Comparison of ENCODE assay signal across 7 mouse cellular contexts in the genomic region with DNA sequence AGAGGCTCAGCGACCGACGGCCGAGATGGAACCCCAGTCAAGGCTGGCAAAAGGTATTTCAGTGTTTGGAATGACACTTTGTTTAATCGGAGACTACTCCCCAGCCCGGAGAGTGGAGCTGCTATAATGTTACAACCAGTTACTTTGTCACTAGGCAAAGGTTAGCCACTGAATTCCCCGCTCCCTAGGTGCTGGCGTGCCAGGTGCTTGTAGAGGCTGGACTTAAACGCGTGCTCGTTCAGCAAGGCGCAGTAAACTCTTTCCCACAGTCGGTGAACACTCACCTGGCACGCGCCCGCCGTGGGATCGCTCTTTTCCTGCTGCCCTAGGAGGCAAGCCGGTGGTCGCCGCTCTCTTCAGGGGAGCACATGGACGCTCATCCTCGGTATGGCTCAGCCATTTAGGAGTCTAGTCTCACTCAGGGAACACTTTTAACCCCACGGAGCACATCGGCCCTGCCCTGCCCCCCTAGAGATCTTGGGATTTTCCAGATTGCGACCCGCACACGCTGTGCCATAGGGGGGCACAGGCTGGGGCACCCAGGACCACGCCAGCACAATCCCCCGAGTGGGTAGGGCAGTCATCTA. TPM values are rescaled to one million over a fixed set of nuclear protein-coding genes. Genes with fewer than 3 reads are reported as not detected.
DNase-seq lines count a peak whose midpoint lies in the region; ATAC-seq lines count a peak whose summit lies in the region.

No protein-coding gene starts in this region.

- H3K4me2 ChIP-seq in kidney, embryonic 16.5 days (replicated peaks; ENCODE audit: low read depth, low read length), result peak overlapping the region; percentile 84

- H3K4me3 ChIP-seq in megakaryocyte, embryonic 14.5 days (replicated peaks), result peak overlapping the region; percentile 98
- H3K4me3 ChIP-seq in erythroblast, embryonic 14.5 days (replicated peaks), result peak overlapping the region; percentile 79
- H3K4me3 ChIP-seq in kidney, embryonic 16.5 days (ENCODE audit: low read length), result peak overlapping the region; percentile 74

- H3K4me1 ChIP-seq in megakaryocyte, embryonic 14.5 days, result peaks cover 85% of the 10 kb centered on the region
- peaks cover 86% of the 10 kb centered on the region for H3K4me1 ChIP-seq in erythroblast, embryonic 14.5 days (ENCODE audit: control insufficient read depth)
- H3K4me1 ChIP-seq in kidney, embryonic 16.5 days (ENCODE audit: insufficient read depth, low read length), result peaks cover 52% of the 10 kb centered on the region

- peaks cover 36% of the 10 kb centered on the region for H3K36me3 ChIP-seq in megakaryocyte, embryonic 14.5 days (replicated peaks; ENCODE audit: low read length)
- peaks cover 45% of the 10 kb centered on the region for H3K36me3 ChIP-seq in erythroblast, embryonic 14.5 days (ENCODE audit: control insufficient read depth)
- no peaks in the 10 kb centered on the region for H3K36me3 ChIP-seq in kidney, embryonic 16.5 days (ENCODE audit: insufficient read depth, low read length)

- DNase-seq in urinary bladder, postnatal 10 days (ENCODE audit: low spot score), result no peak
- no peak for DNase-seq in cerebellum, adult 18-20 months

- WGBS in kidney, embryonic 16.5 days, result 3% methylated on average over 30 of the region's 30 CpGs

- H3K9ac ChIP-seq in kidney, embryonic 16.5 days (replicated peaks; ENCODE audit: low read length), result peak overlapping the region; percentile 67

- H3K9me3 ChIP-seq in megakaryocyte, embryonic 14.5 days, result no peaks in the 10 kb centered on the region
- no peaks in the 10 kb centered on the region for H3K9me3 ChIP-seq in erythroblast, embryonic 14.5 days (ENCODE audit: control insufficient read depth, low read length)
- H3K9me3 ChIP-seq in kidney, embryonic 16.5 days (ENCODE audit: low read length), result no peaks in the 10 kb centered on the region

- no peak for ATAC-seq in megakaryocyte, adult 5-6 weeks (ENCODE audit: poor library complexity, severe bottlenecking)
- peak; percentile 7; the same call in 1 of the 2 replicates for ATAC-seq in kidney, embryonic 16.5 days (ENCODE audit: low FRiP score, low TSS enrichment)
- peak; percentile 3; the same call in 1 of the 2 replicates for ATAC-seq in monocyte, adult 5-6 weeks (replicated peaks; ENCODE audit: insufficient number of reproducible peaks, low FRiP score, low TSS enrichment, poor library complexity, severe bottlenecking)

- no peaks in the 10 kb centered on the region for H3K27me3 ChIP-seq in megakaryocyte, embryonic 14.5 days (replicated peaks)
- no peaks in the 10 kb centered on the region for H3K27me3 ChIP-seq in erythroblast, embryonic 14.5 days (ENCODE audit: control insufficient read depth)
- H3K27me3 ChIP-seq in kidney, embryonic 16.5 days (ENCODE audit: insufficient read depth, low read length), result no peaks in the 10 kb centered on the region

- H3K27ac ChIP-seq in kidney, embryonic 16.5 days (ENCODE audit: low read length), result no peak overlapping the region

RNA-seq across cellular contexts. Expression of gene Map2k3, which starts 0.5 kb away (rescaled TPM):
- polyA plus RNA-seq in megakaryocyte, embryonic 14.5 days (2012; ENCODE audit: insufficient read depth, low replicate concordance), result 158 and 191 TPM in 2 replicates
- total RNA-seq in megakaryocyte, adult 5-6 weeks (2015), result 34.2 and 37.2 TPM in 2 replicates
- total RNA-seq in megakaryocyte, adult 5-6 weeks (2017), result 10.5 and 16.3 TPM in 2 replicates
- 59.8 and 102 TPM in 2 replicates for polyA plus RNA-seq in erythroblast, embryonic 14.5 days (2012)
- 138 and 142 TPM in 2 replicates for polyA plus RNA-seq in kidney, embryonic 16.5 days (2015; fragmentation: Nextera tagmentation; extraction: Ambion mirVana)
- total RNA-seq in monocyte, adult 5-6 weeks (2017), result 22.4 to 28.9 TPM (median 27.8 TPM) in 3 replicates

RNA-seq across cellular contexts. Expression of gene Natd1, which starts 16.8 kb away (rescaled TPM):
- 2.5 and 7.8 TPM in 2 replicates for polyA plus RNA-seq in megakaryocyte, embryonic 14.5 days (2012; ENCODE audit: insufficient read depth, low replicate concordance)
- total RNA-seq in megakaryocyte, adult 5-6 weeks (2015), result 5.6 and 5.8 TPM in 2 replicates
- total RNA-seq in megakaryocyte, adult 5-6 weeks (2017), result 2.7 and 3.3 TPM in 2 replicates
- polyA plus RNA-seq in erythroblast, embryonic 14.5 days (2012), result 15.0 and 24.8 TPM in 2 replicates
- polyA plus RNA-seq in kidney, embryonic 16.5 days (2015; fragmentation: Nextera tagmentation; extraction: Ambion mirVana), result 29.9 and 31.2 TPM in 2 replicates
- 2.9 to 3.2 TPM (median 3.0 TPM) in 3 replicates for total RNA-seq in monocyte, adult 5-6 weeks (2017)

RNA-seq across cellular contexts. Expression of gene Tmem11, which starts 52.3 kb away (rescaled TPM):
- 9.2 and 13.5 TPM in 2 replicates for polyA plus RNA-seq in megakaryocyte, embryonic 14.5 days (2012; ENCODE audit: insufficient read depth, low replicate concordance)
- 13.3 and 18.7 TPM in 2 replicates for total RNA-seq in megakaryocyte, adult 5-6 weeks (2015)
- 32.7 and 37.7 TPM in 2 replicates for total RNA-seq in megakaryocyte, adult 5-6 weeks (2017)
- polyA plus RNA-seq in erythroblast, embryonic 14.5 days (2012), result 1.3 and 1.8 TPM in 2 replicates
- polyA plus RNA-seq in kidney, embryonic 16.5 days (2015; fragmentation: Nextera tagmentation; extraction: Ambion mirVana), result 72.0 and 79.6 TPM in 2 replicates
- 37.3 to 47.4 TPM (median 46.5 TPM) in 3 replicates for total RNA-seq in monocyte, adult 5-6 weeks (2017)
